Mouse (Mus musculus): ENCODE measurements around the gene Col17a1. TPM values are rescaled to one million over a fixed set of nuclear protein-coding genes. Genes with fewer than 3 reads are reported as not detected.

The Col17a1 gene
- polyA plus RNA-seq, 1 experiment from 2014 or later = 2.2 TPM

GRCm38 (mm10) chr19:47631799-47632198 lies 60.1 kb downstream of the Col17a1 start:
- Histone ChIP-seq H3K4me2 (ENCODE audit: low read depth, low read length) (no peak overlapping the region), H3K27me3 (ENCODE audit: control insufficient read depth, insufficient read depth, low read depth, low read length) (no peaks in the 10 kb centered on the region), H3K27ac (ENCODE audit: low read length) (no peak overlapping the region), H3K9ac (ENCODE audit: low read length) (no peak overlapping the region), H3K4me3 (ENCODE audit: low read length) (no peak overlapping the region), H3K4me1 (replicated peaks; ENCODE audit: control insufficient read depth, insufficient read depth, low read length) (no peaks in the 10 kb centered on the region), H3K9me3 (ENCODE audit: control insufficient read depth, low read length) (no peaks in the 10 kb centered on the region), H3K36me3 (ENCODE audit: control insufficient read depth, insufficient read depth, low read length) (peaks cover 8% of the 10 kb centered on the region)
- 89% methylated on average over 5 of the region's 5 CpGs for WGBS
- no peak for ATAC-seq (ENCODE audit: low read depth)

GRCm38 (mm10) chr19:47630381-47630780 lies 61.5 kb downstream of the Col17a1 start:
- no peak for ATAC-seq (ENCODE audit: low read depth)
- H3K9ac ChIP-seq (ENCODE audit: low read length) = no peak overlapping the region
- H3K27ac ChIP-seq (ENCODE audit: low read length) = no peak overlapping the region
- WGBS = 73% methylated on average over 5 of the region's 5 CpGs
- H3K27me3 ChIP-seq (ENCODE audit: control insufficient read depth, insufficient read depth, low read depth, low read length) = no peaks in the 10 kb centered on the region
- no peaks in the 10 kb centered on the region for H3K4me1 ChIP-seq (replicated peaks; ENCODE audit: control insufficient read depth, insufficient read depth, low read length)
- no peak overlapping the region for H3K4me2 ChIP-seq (ENCODE audit: low read depth, low read length)
- no peak overlapping the region for H3K4me3 ChIP-seq (ENCODE audit: low read length)
- H3K36me3 ChIP-seq (ENCODE audit: control insufficient read depth, insufficient read depth, low read length) = peaks cover 9% of the 10 kb centered on the region
- H3K9me3 ChIP-seq (ENCODE audit: control insufficient read depth, low read length) = no peaks in the 10 kb centered on the region

GRCm38 (mm10) chr19:47629068-47629467 lies 62.8 kb downstream of the Col17a1 start:
- Histone ChIP-seq H3K9ac (ENCODE audit: low read length) (no peak overlapping the region), H3K4me2 (ENCODE audit: low read depth, low read length) (no peak overlapping the region), H3K4me1 (replicated peaks; ENCODE audit: control insufficient read depth, insufficient read depth, low read length) (no peaks in the 10 kb centered on the region), H3K27ac (ENCODE audit: low read length) (no peak overlapping the region), H3K27me3 (ENCODE audit: control insufficient read depth, insufficient read depth, low read depth, low read length) (no peaks in the 10 kb centered on the region), H3K9me3 (ENCODE audit: control insufficient read depth, low read length) (no peaks in the 10 kb centered on the region), H3K36me3 (ENCODE audit: control insufficient read depth, insufficient read depth, low read length) (peaks cover 11% of the 10 kb centered on the region), H3K4me3 (ENCODE audit: low read length) (no peak overlapping the region)
- WGBS = 58% methylated on average over 5 of the region's 5 CpGs
- ATAC-seq (ENCODE audit: low read depth) = no peak

- no peak overlapping the region for H3K4me2 ChIP-seq (ENCODE audit: low read depth, low read length)
- H3K9me3 ChIP-seq (ENCODE audit: control insufficient read depth, low read length) = no peaks in the 10 kb centered on the region
- no peak overlapping the region for H3K4me3 ChIP-seq (ENCODE audit: low read length)
- no peak for ATAC-seq (ENCODE audit: low read depth)
- 91% methylated on average over 10 of the region's 10 CpGs for WGBS
- peaks cover 15% of the 10 kb centered on the region for H3K36me3 ChIP-seq (ENCODE audit: control insufficient read depth, insufficient read depth, low read length)
- H3K27me3 ChIP-seq (ENCODE audit: control insufficient read depth, insufficient read depth, low read depth, low read length) = no peaks in the 10 kb centered on the region
- H3K27ac ChIP-seq (ENCODE audit: low read length) = no peak overlapping the region
- no peaks in the 10 kb centered on the region for H3K4me1 ChIP-seq (replicated peaks; ENCODE audit: control insufficient read depth, insufficient read depth, low read length)
- no peak overlapping the region for H3K9ac ChIP-seq (ENCODE audit: low read length)
These were observed 64.4 kb downstream of the Col17a1 start for GRCm38 (mm10) chr19:47627450-47627849.

- H3K36me3 ChIP-seq (ENCODE audit: control insufficient read depth, insufficient read depth, low read length) = peaks cover 27% of the 10 kb centered on the region
- ATAC-seq (ENCODE audit: low read depth) = no peak
- 68% methylated on average over 10 of the region's 10 CpGs for WGBS
These were observed 66.8 kb downstream of the Col17a1 start for GRCm38 (mm10) chr19:47624940-47625711.

GRCm38 (mm10) chr19:47621478-47621877 lies 70.4 kb downstream of the Col17a1 start:
- no peak overlapping the region for H3K9ac ChIP-seq (ENCODE audit: low read length)
- no peak overlapping the region for H3K27ac ChIP-seq (ENCODE audit: low read length)
- H3K4me2 ChIP-seq (ENCODE audit: low read depth, low read length) = no peak overlapping the region
- H3K4me3 ChIP-seq (ENCODE audit: low read length) = no peak overlapping the region
- H3K27me3 ChIP-seq (ENCODE audit: control insufficient read depth, insufficient read depth, low read depth, low read length) = no peaks in the 10 kb centered on the region
- peaks cover 39% of the 10 kb centered on the region for H3K36me3 ChIP-seq (ENCODE audit: control insufficient read depth, insufficient read depth, low read length)
- H3K4me1 ChIP-seq (replicated peaks; ENCODE audit: control insufficient read depth, insufficient read depth, low read length) = no peaks in the 10 kb centered on the region
- H3K9me3 ChIP-seq (ENCODE audit: control insufficient read depth, low read length) = no peaks in the 10 kb centered on the region
- no peak for ATAC-seq (ENCODE audit: low read depth)
- WGBS = 77% methylated on average over 8 of the region's 8 CpGs

More at GRCm38 (mm10) chr19:47624940-47625711, 66.8 kb downstream of the Col17a1 start:
- Histone ChIP-seq H3K4me3 (ENCODE audit: low read length) (no peak overlapping the region), H3K4me1 (replicated peaks; ENCODE audit: control insufficient read depth, insufficient read depth, low read length) (no peaks in the 10 kb centered on the region), H3K9ac (ENCODE audit: low read length) (no peak overlapping the region), H3K27ac (ENCODE audit: low read length) (no peak overlapping the region), H3K9me3 (ENCODE audit: control insufficient read depth, low read length) (no peaks in the 10 kb centered on the region), H3K27me3 (ENCODE audit: control insufficient read depth, insufficient read depth, low read depth, low read length) (no peaks in the 10 kb centered on the region), H3K4me2 (ENCODE audit: low read depth, low read length) (no peak overlapping the region)

- H3K9ac ChIP-seq (ENCODE audit: low read length) = no peak overlapping the region
- no peak overlapping the region for H3K4me3 ChIP-seq (ENCODE audit: low read length)
- no peaks in the 10 kb centered on the region for H3K9me3 ChIP-seq (ENCODE audit: control insufficient read depth, low read length)
- ATAC-seq (ENCODE audit: low read depth) = no peak
- H3K4me1 ChIP-seq (replicated peaks; ENCODE audit: control insufficient read depth, insufficient read depth, low read length) = no peaks in the 10 kb centered on the region
- no peak overlapping the region for H3K4me2 ChIP-seq (ENCODE audit: low read depth, low read length)
- peaks cover 28% of the 10 kb centered on the region for H3K36me3 ChIP-seq (ENCODE audit: control insufficient read depth, insufficient read depth, low read length)
- WGBS = 47% methylated on average over 7 of the region's 7 CpGs
- no peak overlapping the region for H3K27ac ChIP-seq (ENCODE audit: low read length)
- no peaks in the 10 kb centered on the region for H3K27me3 ChIP-seq (ENCODE audit: control insufficient read depth, insufficient read depth, low read depth, low read length)
These were observed 78.5 kb downstream of the Col17a1 start for GRCm38 (mm10) chr19:47613442-47613841.

- 38% methylated on average over 3 of the region's 3 CpGs for WGBS
- no peak overlapping the region for H3K9ac ChIP-seq (ENCODE audit: low read length)
- peaks cover 8% of the 10 kb centered on the region for H3K36me3 ChIP-seq (ENCODE audit: control insufficient read depth, insufficient read depth, low read length)
- no peak overlapping the region for H3K4me3 ChIP-seq (ENCODE audit: low read length)
- H3K4me2 ChIP-seq (ENCODE audit: low read depth, low read length) = no peak overlapping the region
- H3K27ac ChIP-seq (ENCODE audit: low read length) = no peak overlapping the region
- no peaks in the 10 kb centered on the region for H3K9me3 ChIP-seq (ENCODE audit: control insufficient read depth, low read length)
- H3K27me3 ChIP-seq (ENCODE audit: control insufficient read depth, insufficient read depth, low read depth, low read length) = no peaks in the 10 kb centered on the region
- ATAC-seq (ENCODE audit: low read depth) = no peak
- H3K4me1 ChIP-seq (replicated peaks; ENCODE audit: control insufficient read depth, insufficient read depth, low read length) = peaks cover 2% of the 10 kb centered on the region; the same call in 1 of the 2 replicates
These were observed 83.4 kb downstream of the Col17a1 start for GRCm38 (mm10) chr19:47608513-47608912.
